Mouse (Mus musculus): ENCODE results near the gene Krtap5-3.
A peak's percentile ranks its signal among the peaks of the same experiment; 100 is the strongest.
"Not testable (repeated sequence)": the region's sequence is repeated elsewhere in the genome, so short reads cannot be mapped to it uniquely, and the experiment has no call there.

Krtap5-3 gene

GRCm38 (mm10) chr7:142201064-142201463, at the start of gene Krtap5-3:
Gene Krtap5-3 (plus strand): TSS chr7:142201364.
- no peak for DNase-seq (ENCODE audit: low spot score in 2 of 2)

GRCm38 (mm10) chr7:142152191-142152590, 49.0 kb upstream of the Krtap5-3 start:
- DNase-seq (ENCODE audit: low spot score in 2 of 2): no peak

DNA sequence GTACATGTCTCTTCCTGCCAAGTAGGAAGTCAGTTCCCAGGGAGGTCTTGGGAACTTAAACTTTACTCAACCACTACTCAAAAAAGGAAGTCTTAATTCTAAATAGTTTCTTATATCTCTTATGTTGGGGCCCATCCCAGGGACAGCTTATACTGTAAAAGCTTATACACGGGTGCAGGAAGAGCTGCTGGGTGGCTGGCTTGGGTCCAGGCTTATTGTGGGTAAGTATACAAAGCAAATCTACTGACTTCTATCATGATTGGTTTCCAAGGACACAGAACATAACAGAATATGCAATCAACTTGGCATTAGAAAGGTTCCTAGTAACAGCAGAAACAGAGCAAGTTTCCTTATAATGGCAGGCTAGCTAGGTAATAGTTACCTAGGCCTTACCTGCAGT, 45.9 kb upstream of the Krtap5-3 start:
- no peak for DNase-seq (ENCODE audit: low spot score in 2 of 2)

DNA sequence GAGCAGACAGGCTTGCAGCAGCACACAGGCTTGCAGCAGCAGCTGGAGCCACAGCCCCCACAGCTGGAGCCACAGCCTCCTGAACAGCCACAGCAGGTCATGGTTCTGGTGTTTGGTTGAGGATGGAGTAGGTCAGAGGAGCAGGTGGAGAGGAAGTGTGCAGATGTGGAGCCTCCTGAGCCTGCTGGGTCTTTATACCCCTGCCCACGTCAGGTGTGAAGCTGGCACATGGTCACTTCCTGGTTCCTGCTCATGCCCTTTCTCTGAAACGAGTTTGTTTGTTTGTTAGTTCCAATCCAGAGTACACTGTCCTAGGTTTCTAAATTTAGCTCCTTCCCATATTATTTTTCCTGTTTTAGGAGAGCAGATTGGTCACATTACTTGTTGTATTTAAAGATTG, 44.2 kb upstream of the Krtap5-3 start, which contains the start of gene Gm29735:
Gene Gm29735, minus strand, starts transcription at position 101 of the 400 bp plus-strand sequence.
- not testable (repeated sequence) for DNase-seq (ENCODE audit: low spot score in 2 of 2)

- DNase-seq (ENCODE audit: low spot score in 2 of 2): no peak
Measured at GRCm38 (mm10) chr7:142159366-142159765, 41.8 kb upstream of the Krtap5-3 start.

- not testable (repeated sequence) for DNase-seq (ENCODE audit: low spot score in 2 of 2)
Measured at GRCm38 (mm10) chr7:142165639-142166038, 35.5 kb upstream of the Krtap5-3 start, which contains the start of gene Gm4553. Gene Gm4553 (minus strand): TSS chr7:142165739.

DNA sequence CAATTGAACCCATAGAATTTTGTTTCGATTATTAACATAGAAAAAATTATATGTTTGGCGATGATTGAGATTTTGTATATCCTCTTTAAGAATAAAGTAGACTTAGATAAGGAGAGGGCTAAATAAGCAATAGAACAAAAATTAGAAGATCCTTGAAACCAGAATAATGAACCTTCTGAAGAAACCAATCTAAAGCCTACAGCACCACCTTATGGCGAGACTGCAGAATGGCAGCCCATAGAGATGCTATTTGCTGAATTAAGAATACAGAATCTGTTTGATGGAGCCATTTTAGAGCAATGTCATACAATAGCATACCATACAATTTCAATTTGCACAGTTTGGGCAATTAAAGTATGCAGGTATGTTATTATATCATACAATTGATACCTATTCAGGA, 31.3 kb upstream of the Krtap5-3 start:
- no peak for DNase-seq (ENCODE audit: low spot score in 2 of 2)

DNA sequence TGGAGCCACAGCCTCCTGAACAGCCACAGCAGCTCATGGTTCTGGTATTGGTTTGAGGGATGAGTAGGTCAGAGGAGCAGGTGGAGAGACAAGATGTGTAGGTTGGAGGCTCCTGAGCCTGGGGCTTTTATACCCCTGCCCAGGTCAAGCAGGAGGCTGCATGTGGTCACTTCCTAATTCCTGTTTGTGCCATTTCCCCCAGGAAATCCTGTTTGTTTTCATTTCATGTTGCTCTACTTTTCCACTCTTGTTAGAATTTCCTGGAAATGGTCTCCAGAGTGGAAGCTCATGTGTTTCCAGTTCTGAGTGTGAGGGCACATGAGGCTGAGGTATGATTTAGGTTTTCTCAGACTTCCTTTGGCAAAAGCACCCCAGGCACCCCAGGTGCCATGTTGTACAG, 25.3 kb upstream of the Krtap5-3 start, which contains the start of gene Krtap5-2:
Gene Krtap5-2, minus strand, starts transcription at position 101 of the 400 bp plus-strand sequence.
- DNase-seq (ENCODE audit: low spot score in 2 of 2): not testable (repeated sequence)

DNA sequence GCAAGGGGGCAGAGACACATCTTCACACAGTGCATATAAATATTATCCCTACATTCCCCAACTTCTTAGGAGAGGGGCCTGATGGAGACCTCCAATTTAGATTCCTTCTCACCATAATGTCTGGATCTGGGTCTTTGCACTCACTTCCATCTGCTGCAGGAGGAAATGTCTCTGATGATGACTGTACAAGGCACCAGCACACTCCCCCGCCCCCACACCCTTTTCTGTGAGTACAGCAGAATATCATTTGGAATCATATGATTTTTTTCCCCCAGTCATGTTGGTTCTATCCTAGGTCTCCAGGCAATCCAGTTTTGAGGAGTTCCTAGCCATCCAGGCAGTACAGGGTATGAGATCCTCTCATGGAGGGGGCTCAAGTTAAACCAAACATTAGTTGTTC, 22.5 kb upstream of the Krtap5-3 start:
- DNase-seq (ENCODE audit: low spot score in 2 of 2): no peak

DNA sequence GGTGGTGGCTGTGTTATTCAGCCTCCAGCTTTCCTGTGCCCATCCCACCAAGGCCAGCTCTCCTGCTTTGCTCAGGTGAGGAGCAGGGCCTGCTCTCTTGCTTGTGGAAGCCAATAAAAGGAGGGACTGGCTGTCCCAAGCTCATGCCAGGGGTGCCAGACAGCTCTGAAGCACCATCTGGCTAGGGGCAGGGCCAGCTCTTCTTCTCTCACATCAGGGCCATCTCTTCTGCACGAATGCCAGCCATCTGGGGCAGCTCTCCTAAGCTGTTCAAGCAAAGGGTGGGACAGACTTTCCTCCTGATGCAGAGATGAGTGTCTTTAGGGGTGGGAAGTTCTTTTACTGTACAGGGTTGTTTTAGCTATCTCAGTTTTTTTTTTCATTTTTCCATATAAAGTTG, 20.1 kb upstream of the Krtap5-3 start:
- no peak for DNase-seq (ENCODE audit: low spot score in 2 of 2)

DNA sequence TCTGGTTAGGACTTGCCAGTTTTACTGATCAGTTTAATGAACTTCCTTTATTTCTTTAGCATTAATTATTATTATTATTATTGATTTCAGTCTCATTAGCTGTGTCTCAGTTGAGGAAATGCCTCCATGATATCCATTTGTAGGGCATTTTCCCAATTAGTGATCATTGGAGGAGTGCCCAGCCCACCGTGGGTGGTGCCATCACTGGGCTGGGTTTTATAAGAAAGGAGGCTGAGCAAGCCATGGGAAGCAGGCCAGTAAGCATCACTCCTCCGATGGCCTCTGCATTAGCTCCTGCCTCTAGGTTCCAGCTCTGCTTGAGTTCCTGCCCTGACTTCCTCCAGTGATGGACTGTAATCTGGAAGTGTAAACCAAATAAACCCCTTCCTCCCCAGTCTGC, 13.0 kb upstream of the Krtap5-3 start:
- no peak for DNase-seq (ENCODE audit: low spot score in 2 of 2)

- no peak for DNase-seq (ENCODE audit: low spot score in 2 of 2)
Measured at GRCm38 (mm10) chr7:142190289-142190688, 10.9 kb upstream of the Krtap5-3 start, which contains the start of gene Gm10153. Gene Gm10153 (minus strand): TSS chr7:142190389.

DNA sequence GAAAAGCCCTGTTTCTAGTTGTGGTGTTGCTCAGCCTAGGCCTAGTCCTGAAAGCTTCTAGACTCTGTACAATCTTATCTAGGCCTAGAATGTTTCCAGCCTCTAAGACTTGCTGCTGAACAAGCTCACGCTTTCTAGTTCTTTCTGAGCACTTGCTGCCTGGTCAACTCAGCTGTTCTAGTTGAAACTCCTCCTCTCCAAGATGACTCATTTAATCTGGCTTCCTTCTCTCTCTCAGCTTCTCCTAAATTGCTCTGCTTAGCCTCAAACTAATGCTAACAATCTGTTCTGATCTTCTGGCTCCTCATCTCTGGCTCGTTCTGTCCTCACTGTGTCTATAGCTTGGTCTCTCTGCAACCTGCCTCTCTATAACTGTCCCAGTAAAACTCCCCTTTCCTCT, 2.4 kb upstream of the Krtap5-3 start:
- no peak for DNase-seq (ENCODE audit: low spot score in 2 of 2)

DNA sequence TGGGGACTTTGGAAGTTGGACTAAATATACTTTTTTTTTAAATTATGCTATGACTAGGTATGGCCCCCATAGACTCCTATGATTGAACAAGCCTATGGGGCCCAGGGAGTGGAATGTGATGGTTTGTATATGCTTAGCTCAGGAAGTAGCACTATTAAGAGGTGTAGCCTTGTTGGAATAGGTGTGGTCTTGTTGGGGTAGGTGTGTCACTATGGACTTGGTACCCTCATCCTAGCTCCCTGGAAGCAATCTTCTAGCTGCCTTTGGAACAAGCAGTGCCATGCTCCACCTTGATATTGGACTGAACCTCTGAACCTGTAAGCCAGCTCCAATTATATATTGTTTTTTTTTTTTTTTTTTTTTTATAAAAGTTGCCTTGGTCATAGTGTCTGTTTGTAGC, 4.3 kb downstream of the Krtap5-3 start:
- DNase-seq (ENCODE audit: low spot score in 2 of 2): no peak

GRCm38 (mm10) chr7:142206891-142207290, 5.7 kb downstream of the Krtap5-3 start:
- not testable (repeated sequence) for DNase-seq (ENCODE audit: low spot score in 2 of 2)

DNA sequence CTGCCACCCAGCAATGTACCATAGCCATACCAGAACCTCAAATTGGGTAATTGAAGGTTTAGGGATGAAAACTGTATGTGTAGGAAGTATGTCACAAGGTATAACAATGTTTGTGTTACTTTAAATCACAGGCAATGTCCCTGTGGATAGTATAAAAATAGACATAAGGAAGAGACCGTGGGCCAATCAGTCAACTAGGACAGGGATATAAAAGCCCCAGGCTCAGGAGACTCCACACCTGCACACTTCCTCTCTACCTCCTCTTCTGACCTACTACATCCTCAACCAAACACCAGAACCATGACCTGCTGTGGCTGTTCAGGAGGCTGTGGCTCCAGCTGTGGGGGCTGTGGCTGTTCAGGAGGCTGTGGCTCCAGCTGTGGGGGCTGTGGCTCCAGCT, 10.4 kb downstream of the Krtap5-3 start, which contains the start of gene Gm7579:
Gene Gm7579, plus strand, starts transcription at position 301 of the 400 bp plus-strand sequence.
- DNase-seq (ENCODE audit: low spot score in 2 of 2): no peak

- DNase-seq (ENCODE audit: low spot score in 2 of 2): not testable (repeated sequence)
Measured at GRCm38 (mm10) chr7:142212136-142212535, 11.0 kb downstream of the Krtap5-3 start.

DNA sequence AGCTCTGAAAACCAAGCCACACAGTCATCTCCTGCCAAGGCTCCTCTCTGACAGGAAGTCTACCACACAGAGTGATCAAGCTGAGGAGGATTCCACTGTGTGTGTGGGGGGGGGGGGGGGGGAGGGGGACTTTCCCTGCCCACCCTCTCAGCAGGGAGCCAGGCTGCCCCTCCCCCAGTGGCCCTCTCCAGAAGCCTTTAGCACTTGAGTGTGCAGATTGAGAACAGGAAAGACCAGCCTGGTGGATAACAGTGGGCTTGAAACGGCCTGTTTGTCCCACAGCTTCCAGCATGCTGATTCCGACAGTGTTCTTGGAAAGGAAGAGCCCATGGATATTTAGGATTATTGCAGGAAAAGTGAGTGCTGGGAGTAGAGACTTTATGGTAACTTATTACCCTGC, 23.4 kb downstream of the Krtap5-3 start:
- DNase-seq (ENCODE audit: low spot score in 2 of 2): no peak

- not testable (repeated sequence) for DNase-seq (ENCODE audit: low spot score in 2 of 2)
Measured at GRCm38 (mm10) chr7:142229871-142230270, 28.7 kb downstream of the Krtap5-3 start, which contains the start of gene Krtap5-5. Gene Krtap5-5 (minus strand): TSS chr7:142229971.

- no peak for DNase-seq (ENCODE audit: low spot score in 2 of 2)
Measured at GRCm38 (mm10) chr7:142231540-142231939, 30.4 kb downstream of the Krtap5-3 start.

DNA sequence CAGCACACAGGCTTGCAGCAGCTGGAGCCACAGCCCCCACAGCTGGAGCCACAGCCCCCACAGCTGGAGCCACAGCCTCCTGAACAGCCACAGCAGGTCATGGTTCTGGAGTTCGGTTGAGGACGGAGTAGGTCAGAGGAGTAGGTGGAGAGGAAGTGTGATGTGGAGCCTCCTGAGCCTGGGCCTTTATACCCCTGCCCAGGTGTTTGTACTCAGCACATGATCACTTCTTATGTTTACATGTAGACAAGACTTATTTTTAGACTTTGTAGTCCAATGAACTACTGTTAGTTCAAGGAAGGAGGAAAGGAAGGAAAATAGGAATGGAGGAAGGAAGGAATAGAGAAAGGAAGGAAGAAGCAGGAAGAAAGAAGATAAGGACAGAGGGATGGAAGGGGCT, 39.8 kb downstream of the Krtap5-3 start, which contains the start of gene Gm40460:
Gene Gm40460, minus strand, starts transcription at position 101 of the 400 bp plus-strand sequence.
- DNase-seq (ENCODE audit: low spot score in 2 of 2): no peak

DNA sequence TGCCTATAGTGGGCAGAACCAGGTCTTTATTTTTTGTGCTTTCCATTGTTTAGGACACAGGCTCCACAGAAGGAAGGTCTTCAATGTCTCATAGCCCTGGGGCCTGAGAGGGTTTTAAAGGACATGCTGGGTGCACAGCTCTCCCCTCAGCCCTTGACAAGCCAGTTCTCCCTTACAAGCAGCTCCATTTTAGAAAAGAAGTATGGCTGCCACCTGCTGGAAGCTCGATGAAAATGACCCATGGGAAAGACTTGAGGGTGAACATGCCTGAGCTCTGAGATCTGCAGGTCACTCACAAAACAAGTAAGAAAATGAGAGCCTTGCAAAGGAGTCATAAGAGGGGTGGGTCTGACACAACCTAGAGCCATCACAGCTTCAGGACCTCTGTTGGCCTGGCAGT, 48.7 kb downstream of the Krtap5-3 start:
- peak in 1 of 2 experiments; percentile 7 for DNase-seq (ENCODE audit: low spot score in 2 of 2)

Measured in urinary bladder, postnatal 36 days (tissue).